Mouse (Mus musculus) cerebellum, postnatal 25 days (tissue): ENCODE measurements around the gene Men1.
"Not testable (repeated sequence)": the region's sequence is repeated elsewhere in the genome, so short reads cannot be mapped to it uniquely, and the experiment has no call there.

ENCODE experiments used
- DNase-seq, 2 experiments: peaks; one replicate each; pipeline ENCODE4 v3.0.0; 2021; ENCODE audit warnings: mixed read lengths in 2 of 2

The Men1 gene

DNA sequence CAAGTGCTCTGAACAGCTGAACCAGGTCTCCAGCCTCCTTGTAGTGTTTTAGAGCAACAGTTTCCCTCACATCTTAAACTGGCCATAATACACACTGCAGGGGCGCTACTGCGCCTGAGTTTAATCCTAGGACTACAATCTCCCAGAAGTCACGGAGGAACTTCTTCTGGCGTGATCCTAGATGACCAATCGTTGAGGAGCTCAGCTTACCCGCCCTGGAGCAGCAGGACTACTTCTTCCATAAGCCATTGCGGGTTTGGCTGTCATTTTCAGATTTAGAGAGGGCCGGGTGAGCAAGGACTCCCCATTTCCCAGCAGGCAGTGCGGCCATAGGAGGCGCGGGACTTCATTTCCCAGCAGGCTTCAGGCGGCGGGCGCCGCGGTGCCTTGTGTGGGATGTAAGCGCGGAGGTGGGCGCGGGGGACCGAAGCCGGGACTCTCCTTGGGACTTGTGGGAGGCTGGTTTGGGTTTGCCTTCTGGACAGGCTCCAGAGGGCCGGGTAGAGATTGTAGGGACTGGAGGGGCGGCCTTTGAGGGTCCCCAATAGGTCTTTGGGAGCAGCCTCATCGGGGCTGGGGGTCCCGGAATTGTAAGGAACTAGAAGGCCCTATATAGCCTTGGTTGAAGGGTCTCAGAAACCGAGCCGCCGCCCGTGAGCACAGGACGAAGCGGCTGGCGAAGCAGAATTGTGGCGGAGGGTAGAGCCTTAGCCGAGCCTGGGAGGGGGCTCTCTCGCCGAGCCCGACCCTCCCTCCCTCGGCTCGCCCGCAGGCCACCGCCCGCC lies at the start of gene Men1:
Gene Men1, plus strand, starts transcription at position 307 of the 785 bp plus-strand sequence.
- DNase-seq: peak; percentile 93 to 95

DNA sequence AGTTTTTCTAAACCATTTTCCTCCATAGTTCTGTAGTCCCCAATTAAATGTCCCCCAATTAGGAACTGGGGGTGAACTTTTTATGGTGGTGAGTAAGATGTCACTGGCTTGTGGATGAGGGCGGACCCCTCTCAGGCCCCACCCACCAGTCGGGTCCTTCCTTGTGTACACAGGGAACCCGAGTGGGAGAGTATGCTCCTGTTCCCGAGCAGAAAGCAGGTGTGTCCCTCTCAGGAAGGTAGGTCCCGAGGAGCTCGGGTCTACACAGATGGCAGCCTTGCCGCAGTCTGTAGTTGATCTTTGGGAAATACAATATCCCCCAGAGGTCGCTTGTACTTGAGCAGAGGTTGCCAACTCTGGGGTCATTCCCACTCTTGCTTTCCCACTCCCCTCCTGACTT lies 49.6 kb upstream of the Men1 start:
- no peak for DNase-seq

DNA sequence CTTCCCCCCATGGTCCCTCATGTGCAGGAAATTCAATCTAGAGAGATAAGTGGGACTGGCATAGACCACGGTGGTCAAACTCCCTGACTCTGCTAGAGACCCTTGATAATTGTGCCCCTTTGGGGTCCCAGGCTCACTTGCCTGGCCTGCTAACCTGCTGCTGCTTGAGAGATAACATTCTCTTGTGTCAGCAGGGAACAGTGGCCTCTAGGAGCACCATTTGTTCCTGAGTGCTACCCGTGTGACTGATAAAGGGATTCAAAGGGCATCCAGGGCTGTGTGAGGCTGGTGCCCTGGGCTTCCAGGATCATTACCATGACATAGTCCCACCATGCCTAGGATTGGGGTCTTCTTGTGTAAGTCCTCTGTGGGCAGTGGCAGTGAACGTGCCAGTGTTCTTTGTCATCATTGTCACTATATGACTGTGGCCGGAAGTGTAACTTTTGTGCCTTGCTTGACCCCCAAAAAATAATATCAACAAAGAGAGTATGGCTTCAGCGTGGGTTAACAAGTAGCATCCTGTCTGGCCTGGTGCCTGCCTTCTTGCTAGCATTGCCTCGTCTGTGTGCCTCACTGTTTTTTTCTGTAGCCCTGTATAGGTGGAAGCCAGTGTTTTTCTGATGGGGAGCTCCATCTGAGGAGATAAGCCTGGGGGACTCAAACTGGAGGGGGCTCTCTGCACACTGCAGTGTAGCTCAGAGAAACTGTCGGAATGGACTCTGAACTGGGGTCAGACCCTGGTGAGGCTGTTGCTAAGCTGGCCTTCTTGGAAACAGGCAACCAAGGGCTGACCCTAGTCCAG lies 48.9 kb upstream of the Men1 start:
- DNase-seq: no peak

DNA sequence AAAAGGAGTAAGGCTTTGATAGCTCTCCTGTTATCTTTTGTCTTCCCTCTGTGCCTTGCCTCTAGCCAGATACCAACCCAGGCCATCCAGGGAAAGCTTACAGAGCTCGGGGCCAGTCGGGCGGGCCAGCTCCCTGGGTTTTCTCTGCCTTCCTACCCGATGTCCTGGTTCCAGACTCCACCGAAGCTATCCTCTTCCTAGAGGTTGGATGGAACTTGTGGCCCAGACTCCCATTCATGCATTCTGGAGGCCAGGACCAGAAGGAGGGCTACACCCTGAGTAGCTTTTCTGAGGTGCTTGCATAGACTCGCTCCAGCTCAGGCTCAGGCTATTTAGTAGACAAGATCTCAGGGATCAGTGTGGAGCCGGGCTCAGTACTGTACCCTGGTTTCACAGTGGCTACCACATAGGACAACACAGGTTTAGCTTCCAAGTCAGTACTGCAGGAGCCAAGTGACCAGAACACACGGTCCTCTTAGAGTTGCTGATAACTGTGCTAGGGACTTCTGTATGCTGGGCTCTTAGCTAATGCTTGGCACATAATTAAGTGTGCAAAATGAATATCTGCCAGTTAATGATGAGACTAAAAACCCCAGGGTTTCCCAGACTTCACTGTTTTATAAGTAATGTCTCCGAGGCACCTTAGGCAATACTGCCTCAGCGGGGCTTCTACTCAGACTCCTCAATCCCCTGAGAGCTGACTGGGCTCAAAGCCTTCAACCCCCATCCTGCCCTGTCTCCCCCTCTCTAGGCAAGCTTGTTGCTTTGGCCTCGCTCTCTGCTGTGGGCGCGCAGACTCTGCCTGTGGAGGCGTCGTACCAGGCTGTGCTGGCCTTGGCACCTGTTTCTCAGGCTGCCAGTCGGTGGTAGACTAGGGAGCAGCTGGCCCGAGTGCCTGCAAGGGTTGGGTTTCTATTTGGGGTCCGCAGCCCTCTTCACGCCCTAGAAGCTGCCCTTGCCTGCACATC lies 48.1 kb upstream of the Men1 start:
- DNase-seq: peak; percentile 74 to 77

DNA sequence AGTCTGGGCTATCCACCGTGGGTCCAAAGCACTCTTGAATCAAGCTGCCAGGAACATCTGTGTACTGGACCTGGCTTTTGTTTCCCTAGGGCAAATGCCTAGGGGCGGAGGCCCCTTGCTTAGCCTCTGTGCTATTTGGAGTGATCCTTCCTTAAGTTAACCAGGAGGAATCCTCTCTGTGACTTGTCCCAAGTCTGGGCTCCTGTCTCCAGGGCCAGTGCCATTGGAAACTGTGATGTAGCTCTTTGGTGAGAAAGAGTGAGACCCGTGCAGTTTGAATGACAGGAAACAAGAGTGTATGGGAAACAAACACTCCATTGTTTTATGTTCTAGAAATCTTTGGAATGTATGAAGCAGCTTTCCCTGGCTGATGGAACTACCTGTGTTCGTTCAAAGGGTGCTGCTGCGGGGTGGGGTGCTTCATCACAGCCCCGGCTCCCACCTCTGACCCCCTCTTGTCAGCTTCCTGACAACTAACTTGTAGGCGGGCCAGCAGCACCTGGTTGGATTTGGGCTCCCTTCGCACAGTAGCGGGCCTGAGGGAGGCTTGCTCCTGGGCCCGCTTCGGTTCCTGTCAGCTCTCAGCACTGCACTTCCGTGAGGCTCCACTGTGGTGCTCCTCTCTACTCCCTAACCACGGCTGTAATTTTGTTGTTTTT lies 46.4 kb upstream of the Men1 start:
- DNase-seq: peak in 1 of 2 experiments; percentile 35

DNA sequence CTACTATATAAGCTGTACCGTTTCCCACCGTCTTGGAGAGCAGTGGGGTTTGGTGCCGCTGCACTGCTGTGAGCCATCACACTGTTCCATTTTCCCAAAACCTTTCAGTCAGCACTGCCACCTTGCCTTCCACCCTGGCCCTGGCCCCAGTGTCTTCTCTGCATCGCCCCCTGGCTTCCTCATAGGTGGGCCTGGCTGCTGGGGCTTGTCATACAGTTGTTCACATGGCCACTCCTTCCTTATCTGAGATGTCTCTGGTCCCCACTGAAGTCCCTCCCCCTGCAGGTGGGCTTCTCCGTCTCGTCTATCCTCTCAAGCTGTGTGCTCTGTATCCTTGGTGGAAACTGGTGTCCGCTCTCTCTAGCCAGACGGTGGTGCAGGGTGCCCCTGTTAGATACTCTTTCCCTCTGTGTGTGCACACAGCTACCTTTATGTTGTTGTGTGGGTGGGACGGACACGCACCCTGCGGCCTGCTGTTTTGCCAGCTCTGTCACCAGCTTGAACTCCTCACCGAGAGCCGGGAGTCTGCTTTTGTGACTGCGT lies 45.0 kb upstream of the Men1 start:
- peak in 1 of 2 experiments; percentile 34 for DNase-seq

DNA sequence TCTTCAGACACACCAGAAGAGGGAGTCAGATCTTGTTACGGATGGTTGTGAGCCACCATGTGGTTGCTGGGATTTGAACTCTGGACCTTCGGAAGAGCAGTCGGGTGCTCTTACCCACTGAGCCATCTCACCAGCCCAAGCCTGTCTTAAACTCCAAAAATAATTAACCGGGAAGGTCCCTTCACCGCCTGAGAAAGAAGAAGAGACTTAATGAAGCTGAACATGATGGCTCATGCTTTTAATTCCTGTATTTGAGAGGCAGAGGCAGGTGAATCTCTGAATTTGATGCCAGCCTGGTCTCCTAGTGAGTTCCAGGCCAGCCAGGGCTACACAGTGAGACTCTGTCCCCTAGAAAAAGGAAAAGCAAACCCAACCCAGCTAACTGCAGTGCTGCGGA lies 44.1 kb upstream of the Men1 start:
- DNase-seq: not testable (repeated sequence)

DNA sequence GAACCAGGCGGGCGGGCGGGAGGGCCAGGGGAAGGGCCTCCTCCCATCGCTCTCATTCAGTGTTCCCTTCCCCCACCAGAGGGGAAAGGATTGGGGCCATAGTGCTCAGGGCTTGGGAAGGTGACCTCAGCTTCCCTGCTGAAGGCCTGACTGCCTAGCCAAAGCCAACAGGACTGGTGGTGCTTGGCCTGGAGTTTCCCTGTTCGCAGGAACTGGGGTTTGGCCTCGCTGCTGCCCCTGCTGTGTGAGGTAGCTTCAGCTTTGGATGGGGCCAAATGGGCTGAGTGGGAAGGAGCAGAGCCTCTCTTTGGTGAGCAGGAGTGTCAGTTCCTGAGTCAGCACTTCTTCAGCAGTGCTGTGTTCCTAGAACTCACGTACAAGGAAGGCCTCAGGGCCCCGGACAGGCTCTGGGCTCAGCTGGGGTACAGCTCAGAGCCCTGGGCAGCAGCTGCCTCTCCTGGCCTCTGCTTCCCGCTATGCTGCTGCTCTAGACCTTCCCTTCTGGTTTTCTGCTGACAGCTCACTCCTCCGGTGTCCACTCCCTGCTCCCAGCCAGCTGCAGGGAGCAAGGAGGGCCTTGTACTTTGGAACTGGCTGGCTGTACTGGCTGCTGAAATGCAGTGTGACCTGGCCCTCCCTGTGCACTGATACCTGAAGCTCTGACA lies 43.5 kb upstream of the Men1 start:
- DNase-seq: peak; percentile 83 to 84

DNA sequence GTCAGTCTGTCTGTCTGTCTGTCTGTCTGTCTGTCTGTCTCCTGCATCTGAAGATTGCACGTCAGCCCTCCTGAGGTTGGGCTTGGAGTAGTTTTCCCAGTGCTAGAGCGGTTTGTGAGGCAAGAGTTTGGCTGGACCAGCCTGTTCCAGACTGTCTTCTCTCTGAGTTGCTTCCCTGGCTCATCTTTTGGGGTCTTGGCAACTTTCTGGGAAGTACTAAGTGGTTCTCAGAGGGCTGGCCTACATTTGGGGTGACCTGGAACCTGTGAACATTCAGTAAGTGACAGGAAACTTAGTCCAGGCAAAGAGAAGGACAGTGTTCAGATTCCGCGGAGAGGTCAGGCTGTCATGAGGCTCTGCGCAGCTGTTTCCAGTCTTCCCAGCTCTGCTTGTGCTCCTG lies 42.5 kb upstream of the Men1 start:
- no peak for DNase-seq

DNA sequence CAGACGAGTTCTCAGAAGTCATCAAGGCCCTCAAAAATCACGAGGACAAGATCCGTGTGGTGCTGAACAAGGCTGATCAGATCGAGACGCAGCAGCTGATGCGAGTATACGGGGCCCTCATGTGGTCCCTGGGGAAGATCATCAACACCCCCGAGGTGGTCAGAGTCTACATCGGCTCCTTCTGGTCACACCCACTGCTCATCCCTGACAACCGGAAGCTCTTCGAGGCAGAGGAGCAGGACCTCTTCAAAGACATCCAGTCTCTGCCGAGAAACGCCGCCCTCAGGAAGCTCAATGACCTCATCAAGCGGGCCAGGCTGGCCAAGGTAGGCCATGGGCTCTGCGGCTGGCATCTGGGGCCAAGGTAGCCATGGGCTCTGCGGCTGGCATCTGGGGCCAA lies 40.5 kb upstream of the Men1 start:
- no peak for DNase-seq

DNA sequence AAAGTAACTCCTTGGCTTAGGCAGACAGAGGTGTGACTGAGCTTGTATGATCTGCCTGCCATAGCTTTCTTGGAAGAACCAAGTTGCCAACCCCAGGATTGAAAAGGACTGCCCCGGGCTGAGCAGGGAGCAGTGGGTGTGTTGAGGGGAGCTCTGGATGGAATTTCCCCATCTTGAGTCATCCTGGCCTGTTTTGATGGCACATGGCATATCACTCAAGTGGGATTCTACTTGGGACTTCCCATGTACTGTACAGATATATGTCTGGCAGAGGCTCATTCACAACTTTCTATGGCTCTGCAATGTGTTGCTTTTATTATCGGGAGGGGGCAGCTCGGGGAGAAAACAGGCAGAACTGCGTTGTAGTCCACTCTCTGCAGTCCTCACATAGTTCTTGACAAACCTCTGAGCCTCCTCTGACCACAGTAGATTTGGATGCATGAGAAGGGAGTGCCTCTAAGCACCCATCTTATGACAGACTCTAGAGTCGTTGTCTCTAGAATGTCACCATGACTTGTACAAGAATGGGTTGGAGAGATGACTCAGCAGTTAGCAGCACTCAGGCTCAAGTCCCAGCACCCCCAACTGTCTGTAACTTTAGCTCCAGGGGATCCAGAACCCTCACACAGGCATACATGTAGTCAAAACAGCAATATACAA lies 38.1 kb upstream of the Men1 start:
- no peak for DNase-seq

DNA sequence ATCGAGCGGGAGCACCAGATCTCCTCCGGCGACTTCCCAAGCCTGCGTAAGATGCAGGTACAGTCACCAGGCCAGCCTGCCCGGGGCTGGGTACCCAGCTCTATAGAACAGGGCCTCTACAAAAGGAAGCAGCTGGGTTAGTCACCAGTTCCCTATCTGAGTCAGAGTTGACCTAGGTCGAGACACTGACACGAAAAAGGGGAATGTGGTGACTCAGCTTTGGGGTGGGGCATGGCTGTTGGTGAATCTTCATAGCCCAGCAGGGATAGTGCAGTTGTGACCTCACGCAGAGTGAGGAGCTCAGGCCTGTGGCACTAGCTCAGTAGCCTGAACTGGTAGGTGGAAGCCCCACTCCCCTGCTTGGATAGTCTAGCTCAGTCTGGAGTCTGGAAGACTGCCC lies 37.1 kb upstream of the Men1 start:
- DNase-seq: no peak

DNA sequence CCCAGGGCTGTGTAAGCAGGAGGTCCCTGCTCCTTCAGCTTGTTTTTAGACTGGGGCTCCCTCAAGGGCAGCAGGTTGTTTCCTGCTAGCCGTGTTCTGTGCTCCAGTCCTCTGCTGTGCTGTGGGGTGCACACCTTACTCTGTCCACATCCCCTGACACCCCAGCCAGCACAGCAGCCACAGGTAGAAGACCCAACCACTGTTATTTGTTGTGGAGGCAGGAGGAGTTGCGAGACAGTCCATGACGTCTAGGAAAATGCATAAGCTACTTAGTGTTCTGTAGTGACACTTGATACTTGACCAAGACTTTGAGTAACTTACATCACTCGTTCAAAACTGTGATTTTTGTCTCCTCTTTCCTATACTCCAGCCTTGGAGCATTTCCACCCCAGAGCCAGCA lies 35.8 kb upstream of the Men1 start:
- no peak for DNase-seq

DNA sequence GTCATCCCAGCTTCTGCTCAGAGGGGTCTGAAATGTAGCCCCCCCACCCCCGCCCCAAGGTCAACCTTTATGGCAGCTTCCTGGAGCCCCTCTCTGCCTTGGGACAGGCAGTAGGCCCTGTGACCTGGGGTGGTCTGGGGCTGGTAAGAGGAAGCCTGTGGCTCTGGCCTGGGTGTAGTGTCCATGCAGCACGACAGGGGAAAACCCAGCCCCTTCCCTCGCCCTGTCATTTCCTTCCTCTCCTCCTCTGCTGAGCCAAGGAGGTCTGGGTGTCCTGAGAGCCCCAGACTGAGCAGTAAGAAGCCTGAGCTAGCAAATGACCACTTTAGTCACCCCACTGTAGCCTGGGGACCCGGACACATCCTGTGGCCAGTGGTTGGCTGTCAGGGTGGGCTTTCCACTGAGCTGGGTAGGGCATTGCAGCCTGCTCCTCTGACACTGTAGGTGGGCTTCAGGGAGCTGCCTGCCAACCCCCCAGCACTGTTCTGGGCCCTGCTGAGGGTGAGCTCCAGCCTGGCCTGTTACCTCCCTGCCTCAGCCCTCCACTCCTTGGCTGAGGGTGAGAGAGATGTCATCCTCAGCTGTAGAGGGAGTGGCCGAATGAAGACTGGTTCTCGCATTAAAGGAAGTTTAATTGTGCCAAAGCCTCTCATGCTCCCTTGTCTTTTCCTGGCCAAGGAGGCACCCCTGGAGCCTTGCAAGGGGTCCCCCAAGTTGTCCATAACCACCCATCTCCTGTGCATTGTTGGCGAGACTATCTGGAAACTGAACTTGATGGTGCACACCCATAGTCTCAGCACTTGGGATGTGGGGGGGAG lies 35.1 kb upstream of the Men1 start:
- peak in 1 of 2 experiments; percentile 28 for DNase-seq

DNA sequence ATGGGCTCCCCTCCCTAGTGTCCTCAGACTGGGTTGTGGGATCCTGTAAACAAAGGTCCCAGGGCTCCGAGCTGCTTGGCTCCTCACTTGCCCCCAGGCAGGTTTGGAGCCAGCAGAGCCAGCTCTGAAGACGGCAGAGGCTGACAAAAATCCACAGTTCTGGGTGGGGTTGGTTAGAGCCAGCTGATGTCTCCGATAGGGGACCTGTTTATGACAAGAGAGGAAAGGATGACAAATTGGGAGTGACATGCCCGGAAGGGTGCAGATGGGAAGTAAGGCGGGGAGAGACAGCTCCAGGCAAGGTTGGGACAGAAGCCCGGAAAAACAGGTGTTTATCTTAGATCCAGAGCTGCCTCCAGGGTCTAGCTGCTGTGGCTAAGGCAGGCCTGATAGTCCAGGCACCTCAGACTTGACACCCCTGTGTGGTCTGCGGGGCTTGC lies 34.4 kb upstream of the Men1 start:
- peak in 1 of 2 experiments; percentile 60 for DNase-seq

DNA sequence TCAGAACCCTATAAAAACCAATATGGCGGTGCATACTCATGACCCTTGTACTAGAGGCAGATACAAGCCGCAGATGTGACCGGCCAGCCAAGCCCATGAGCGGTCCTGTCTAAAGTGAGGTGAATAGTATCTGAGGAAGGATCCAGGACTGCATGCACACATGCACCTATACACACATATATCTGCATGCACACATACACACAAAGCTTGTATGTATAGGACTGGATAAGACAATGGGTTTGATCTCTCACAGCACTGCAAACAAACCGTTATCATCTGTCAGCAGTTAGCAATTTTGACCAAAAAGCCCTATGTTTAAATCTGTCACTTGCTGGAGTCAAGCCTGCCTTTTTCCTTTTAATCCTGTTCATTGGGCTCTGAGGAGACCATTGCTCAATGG lies 32.7 kb upstream of the Men1 start:
- peak in 1 of 2 experiments; percentile 49 for DNase-seq

DNA sequence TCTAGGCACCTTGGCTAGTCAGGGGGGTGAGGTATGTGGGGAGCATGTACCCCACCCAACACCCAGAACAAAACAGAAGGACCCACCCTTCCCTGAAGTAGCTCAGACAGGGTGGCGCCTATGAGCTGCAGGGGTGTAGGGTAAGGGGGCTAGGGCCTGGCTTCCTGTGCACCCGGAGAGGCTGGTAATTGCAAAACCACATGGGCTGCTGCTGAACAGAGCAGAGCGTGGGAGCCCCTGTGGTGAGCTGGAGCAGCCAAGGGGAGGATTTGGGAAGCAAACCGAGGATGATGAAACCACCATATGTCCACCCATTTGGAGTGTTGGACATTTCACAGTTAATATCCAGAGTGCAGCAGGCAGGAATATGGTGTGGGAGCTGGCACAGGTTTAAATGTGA lies 32.3 kb upstream of the Men1 start:
- peak; percentile 93 to 94 for DNase-seq

DNA sequence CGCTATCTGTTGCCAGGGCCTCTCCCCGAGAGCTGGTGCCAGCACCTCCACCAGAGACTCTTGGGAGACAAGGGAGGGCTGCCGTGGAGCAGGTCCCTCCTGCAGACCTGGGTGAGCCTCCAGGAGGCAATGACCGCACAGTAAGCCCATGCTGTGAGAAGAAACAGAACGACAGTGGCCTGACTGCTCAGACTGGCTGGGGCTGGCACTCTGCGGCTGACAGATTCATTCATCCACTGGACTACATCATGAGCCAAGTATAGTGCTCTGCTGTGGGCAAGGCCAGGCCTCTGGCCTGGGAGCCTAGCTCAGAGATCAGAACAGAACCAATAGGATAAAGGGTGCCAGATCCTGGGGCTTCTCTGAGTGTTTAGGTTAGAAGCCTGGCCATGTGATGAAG lies 30.9 kb upstream of the Men1 start:
- DNase-seq: peak; percentile 63 to 73

DNA sequence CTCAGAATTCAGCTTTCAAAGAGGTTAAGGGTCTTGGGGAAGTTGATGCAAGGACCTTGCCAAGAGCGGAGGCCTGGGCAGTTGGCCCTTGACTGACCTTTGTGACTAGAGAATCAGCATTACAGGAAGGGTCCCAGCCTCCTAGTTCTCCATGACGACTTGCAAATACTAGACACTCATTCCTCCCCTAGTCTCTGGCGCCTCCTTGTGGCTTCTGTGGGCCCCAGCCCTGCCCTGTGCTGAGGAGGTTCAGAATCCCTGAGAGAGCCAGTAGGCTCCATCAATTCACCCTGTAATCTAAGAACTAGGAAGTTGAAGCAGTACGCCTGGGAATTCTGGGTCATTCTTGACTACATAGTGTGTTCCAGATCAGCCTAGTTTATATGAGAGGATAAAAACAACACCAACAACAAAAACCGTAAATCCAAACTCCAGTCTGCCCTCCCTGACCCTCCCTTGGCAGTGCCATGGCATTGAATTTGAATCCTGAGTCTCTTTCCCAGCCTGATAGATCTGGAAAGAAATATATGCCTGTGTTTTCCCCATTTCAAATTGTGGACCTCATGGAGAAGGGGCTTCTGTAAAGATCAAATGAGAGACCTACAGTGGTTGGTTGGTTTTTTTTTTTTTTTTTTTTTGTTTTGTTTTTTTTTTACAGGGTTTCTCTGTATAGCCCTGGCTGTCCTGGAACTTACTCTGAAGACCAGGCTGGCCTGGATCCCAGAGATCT lies 29.8 kb upstream of the Men1 start:
- DNase-seq: peak; percentile 92 to 95
